Mouse (Mus musculus): ENCODE data around the gene Ptgfr. TPM values are rescaled to one million over a fixed set of nuclear protein-coding genes. Genes with fewer than 3 reads are reported as not detected.
A peak's percentile ranks its signal among the peaks of the same experiment; 100 is the strongest.

Ptgfr gene
- total RNA-seq, 2 experiments from 2014 or later: 1.3 to 3.1 TPM

DNA sequence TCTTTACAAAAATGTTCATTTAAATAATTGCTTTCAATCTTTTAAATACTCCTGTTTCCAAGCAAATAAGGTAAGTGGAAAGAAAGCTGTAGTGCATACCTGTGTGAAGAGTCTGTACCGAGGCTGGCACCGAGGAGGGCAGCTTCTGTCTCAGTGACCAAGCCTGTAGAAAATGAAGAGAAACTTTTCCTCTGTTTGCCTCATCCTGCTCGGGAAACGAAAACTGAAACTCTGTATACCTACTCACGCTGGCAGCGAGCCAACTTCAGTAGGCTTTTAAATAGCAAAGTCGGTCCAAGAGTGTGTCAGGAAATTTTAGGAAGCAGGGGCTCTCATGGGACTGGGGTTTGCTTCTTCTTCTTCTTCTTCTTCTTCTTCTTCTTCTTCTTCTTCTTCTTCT is 87.7 kb downstream of the Ptgfr start, which contains the start of gene Ifi44:
Gene Ifi44 (minus strand): TSS at position 224 of the 400 bp plus-strand sequence.
- DNase-seq: peak; percentile 6
- intact Hi-C loops (cut with DNase I): no loop called here

DNA sequence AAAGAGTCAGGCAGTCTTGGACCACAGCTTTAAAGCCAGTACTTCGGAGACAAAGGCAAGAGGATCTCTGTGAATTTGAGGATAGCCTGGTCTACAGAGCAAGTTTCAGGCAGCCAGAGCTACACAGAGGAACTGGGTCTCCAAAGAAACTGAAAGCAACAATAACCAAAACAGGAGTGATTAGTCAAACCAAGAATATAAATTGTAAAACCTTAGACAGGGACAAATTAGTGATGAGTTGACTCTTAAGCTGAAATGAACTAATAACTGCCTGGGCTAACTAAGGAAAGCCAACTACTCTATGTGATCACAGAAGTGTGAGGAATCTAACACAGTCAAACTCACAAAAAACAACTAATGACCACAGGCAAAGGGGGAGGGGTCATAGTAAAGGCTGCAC is 88.9 kb downstream of the Ptgfr start:
- no peak for DNase-seq
- intact Hi-C loops (cut with DNase I): no loop called here

Other genes starting within 250 kb of the Ptgfr start
- gene Ifi44, start 87.7 kb downstream of the Ptgfr start, total RNA-seq (2021): under 1 TPM; 0.41 to 0.46 TPM
- gene Ifi44l, start 74.7 kb downstream of the Ptgfr start, total RNA-seq (2021): not detected